Mouse (Mus musculus): ENCODE data around the gene Oasl1. TPM values are rescaled to one million over a fixed set of nuclear protein-coding genes. Genes with fewer than 3 reads are reported as not detected.
A peak's percentile ranks its signal among the peaks of the same experiment; 100 is the strongest.
"Not testable (repeated sequence)": the region's sequence is repeated elsewhere in the genome, so short reads cannot be mapped to it uniquely, and the experiment has no call there.

The Oasl1 gene
- total RNA-seq (2021) = 1.3 and 1.8 TPM in 2 replicates
- long read RNA-seq, partial matches to known transcripts = 0 of 4 reads
- long read RNA-seq, other reads (novel, unspliced or antisense) = 2 of 4 reads

GRCm38 (mm10) chr5:114922998-114923473 lies at the start of gene Oasl1:
Oasl1 (plus strand) TSS chr5:114923240.
- peak; percentile 43 for DNase-seq

- peak; percentile 13 for DNase-seq
These were observed 47.2 kb upstream of the Oasl1 start for GRCm38 (mm10) chr5:114875858-114876257.

- no peak for DNase-seq
These were observed 46.7 kb upstream of the Oasl1 start for GRCm38 (mm10) chr5:114876331-114876730.

- DNase-seq = no peak
These were observed 45.6 kb upstream of the Oasl1 start for GRCm38 (mm10) chr5:114877487-114877886.

- DNase-seq = no peak
These were observed 43.6 kb upstream of the Oasl1 start for GRCm38 (mm10) chr5:114879399-114879798.

- DNase-seq = not testable (repeated sequence)
These were observed 40.7 kb upstream of the Oasl1 start for GRCm38 (mm10) chr5:114882319-114882718.

DNA sequence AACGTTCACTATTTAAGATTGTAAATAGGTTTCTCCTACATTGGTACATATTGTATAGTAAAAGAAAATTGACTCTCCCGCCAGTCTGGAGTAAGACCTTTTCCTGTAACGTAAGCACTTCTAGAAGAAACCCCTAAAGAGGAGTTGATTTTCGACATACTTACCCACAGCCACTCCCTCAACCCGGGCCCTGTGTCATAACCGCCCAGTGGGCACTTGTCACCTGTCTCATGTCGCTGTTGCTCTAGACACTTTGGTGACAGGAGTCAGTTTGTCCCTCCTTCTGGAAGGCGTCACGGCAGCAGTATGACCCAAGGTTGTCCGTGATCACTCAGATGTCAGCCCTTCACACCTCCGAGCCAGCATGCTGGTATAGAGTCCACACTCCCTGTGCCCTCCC lies 40.0 kb upstream of the Oasl1 start:
- DNase-seq = no peak

DNA sequence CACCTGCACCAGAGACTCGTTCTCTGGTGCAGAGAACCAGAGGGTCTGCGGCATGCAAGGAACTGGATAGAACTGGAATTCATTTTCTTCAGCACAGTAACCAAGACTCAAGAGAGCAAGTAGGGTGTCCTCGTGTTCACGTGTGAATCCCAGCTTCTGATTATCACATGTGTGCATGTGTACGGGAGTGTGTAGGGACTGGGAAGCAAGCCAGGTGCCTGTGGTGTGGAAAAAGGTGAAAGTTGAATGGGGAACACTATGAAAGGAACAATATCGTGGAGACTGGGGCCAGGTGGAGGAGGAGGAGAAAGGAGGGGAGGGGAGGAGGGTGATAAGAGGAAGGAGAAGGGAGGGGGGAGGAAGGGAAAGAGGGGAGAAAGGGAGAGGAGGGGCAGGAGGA lies 36.2 kb upstream of the Oasl1 start:
- DNase-seq = no peak

GRCm38 (mm10) chr5:114888995-114889394 lies 34.0 kb upstream of the Oasl1 start:
- DNase-seq = no peak

- no peak for DNase-seq
These were observed 27.5 kb upstream of the Oasl1 start for GRCm38 (mm10) chr5:114895542-114895941.

- DNase-seq = no peak
These were observed 26.2 kb upstream of the Oasl1 start, which contains the start of gene Oasl2 for GRCm38 (mm10) chr5:114896688-114897373. Oasl2 (plus strand) TSS chr5:114896936.

DNA sequence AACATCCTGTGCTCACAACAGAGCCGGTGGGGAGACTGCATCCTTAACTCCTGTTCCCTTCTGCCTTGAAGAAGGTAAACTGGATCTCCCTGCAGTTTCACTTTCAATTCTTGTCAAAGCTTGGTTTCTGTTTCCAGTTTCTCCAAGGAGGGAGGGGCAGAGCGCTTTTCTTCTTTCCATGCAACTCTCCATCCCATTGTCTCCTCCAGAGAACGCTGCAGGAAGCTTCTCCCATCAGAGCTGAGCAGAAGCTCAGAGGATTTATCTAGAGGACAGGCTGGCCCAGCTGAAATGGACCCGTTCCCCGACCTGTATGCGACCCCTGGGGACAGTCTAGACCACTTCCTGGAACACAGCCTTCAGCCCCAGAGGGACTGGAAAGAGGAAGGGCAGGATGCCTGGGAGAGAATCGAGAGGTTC lies 25.7 kb upstream of the Oasl1 start:
- no peak for DNase-seq

GRCm38 (mm10) chr5:114898857-114899256 lies 24.2 kb upstream of the Oasl1 start:
- no peak for DNase-seq

GRCm38 (mm10) chr5:114902413-114902812 lies 20.6 kb upstream of the Oasl1 start:
- DNase-seq = peak; percentile 35

DNA sequence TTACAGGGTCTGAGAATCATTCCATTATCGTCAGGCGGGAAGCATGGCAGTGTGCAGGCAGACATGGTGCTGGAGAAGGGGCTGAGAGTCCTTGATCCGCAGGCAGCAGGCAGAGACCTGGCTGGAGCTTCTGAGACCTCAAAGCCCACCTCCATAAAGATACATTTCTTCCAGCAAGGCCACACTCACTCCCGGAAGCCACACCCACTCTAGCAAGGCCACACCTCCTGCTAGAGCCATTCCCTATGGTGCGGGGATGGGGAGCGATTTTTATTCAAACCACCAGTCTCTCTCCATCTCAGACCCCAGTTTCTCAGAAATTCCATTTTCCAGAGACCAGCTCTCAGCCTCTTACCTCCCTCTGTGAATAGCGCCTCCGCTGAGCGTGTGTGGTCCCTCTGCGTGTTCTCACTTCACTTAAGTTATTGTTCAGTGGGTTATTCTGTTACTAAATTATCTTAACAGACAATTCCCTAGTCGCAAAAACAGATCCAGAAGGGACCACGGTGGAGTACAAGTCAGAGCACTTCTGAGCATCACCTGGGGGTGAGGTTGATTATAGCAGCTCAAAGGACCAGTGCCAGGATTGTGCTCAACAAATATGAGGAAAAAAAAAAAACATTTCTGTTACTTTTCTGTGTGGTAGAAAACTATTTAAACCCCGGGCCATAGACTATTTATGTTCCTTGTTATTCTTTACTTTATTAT lies 14.3 kb upstream of the Oasl1 start:
- no peak for DNase-seq

DNA sequence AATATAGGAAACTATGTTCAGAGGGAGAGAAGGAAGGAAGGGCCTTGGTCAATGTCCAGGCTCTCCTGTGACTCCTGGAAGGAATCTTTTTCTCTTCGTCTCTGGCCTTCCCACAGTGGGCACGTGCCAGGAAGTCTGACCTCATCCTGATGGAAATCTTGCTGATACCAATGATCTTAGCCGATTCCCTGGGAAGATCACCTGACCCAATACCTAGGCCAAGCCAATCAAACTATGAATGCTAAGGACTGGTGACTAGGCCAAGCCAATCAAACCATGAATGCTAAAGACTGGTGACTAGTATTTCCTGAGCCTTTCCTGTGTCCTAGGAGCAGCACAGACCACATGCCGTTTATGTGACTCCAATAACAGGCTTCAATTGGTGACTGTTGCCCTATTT lies 9.4 kb upstream of the Oasl1 start:
- no peak for DNase-seq

- DNase-seq = no peak
These were observed 8.2 kb upstream of the Oasl1 start for GRCm38 (mm10) chr5:114914855-114915254.

GRCm38 (mm10) chr5:114915854-114916253 lies 7.2 kb upstream of the Oasl1 start:
- no peak for DNase-seq

DNA sequence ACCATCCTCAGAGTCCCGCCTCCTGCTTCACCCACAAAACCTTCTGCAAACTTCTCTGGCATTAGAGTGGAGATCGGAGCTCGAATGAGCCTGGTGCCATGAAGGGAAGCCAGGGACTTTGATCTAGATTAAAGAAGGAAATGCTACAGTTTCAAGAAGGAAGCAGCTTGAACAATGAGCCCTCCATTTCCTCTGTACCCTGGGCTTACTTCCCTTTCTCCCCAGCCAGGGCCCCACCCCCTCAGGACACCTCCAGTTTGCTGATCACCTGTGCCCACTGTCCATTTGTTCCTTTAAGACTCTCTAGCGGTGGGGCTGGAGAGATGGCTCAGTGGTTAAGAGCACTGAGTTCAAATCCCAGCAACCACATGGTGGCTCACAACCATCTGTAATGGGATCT lies 6.3 kb upstream of the Oasl1 start:
- no peak for DNase-seq

DNA sequence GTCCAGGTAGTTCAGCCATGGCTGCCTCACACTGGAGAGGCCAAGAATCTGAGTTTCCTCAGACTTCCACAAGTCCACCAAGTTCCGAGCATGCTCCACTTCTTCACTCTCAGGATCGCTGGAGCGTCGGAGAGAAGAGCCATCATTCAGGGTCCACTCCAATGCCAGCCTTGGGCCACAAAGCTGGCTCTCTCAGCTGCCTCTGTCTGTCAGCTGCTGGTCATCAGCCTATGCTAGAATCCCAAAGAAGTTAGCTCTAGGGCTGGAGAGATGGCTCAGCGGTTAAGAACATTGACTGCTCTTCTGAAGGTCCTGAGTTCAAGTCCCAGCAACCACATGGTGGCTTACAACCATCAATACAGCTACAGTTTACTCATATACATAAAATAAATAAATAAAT lies 5.7 kb upstream of the Oasl1 start:
- DNase-seq = not testable (repeated sequence)

DNA sequence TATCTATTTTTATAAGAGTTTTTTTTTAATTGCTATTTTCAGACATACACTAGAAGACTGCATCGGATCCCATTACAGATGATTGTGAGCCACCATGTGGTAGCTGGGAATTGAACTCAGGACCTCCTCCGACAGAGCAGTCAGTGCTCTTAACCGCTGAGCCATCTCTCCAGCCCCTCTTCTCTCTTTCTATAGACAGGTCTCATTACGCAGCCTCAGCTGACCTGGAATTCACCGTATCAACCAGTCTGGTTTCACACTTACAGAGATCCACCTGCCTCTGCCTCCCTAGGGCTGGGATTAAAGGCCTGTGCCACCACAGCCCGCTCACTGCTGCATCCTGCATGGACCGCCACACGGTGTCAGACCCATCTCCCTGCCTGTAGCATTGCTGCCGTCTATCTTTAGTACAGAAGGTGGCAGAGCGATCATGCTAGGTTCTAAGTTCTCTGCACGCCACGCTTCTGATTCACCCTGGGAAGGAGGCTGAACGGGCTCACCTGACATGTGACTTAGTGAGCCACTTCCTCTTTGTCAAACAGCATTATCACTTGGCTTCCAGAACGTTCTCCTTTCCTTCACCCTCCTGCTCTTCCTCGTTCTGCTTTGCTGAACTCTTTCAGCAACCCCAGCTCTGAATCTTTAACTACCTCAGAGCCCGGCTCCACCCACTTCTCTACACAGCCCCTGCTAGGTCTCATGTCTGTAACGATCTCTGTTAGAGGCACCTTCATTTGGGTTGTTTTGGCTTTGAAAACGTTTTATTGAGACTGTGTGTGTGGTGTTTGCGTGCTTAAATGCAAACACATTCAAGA lies 1.3 kb upstream of the Oasl1 start:
- DNase-seq = no peak

DNA sequence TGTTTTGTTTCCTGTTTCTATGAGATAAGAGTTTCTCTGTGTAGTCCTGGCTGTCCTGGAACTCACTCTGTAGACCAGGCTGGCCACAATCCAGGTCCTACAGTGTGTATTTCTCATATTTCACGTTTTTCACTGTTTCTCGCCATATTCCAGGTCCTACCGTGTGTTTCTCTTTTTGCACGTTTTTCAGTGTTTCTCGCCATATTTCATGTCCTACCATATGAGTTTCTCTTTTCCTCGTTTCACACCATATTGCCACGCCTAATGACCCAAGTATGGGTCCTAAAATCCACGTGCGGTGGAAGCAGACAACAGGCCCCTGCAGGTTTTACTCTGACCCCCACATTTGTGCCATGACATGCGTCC lies 691 bp upstream of the Oasl1 start:
- DNase-seq = no peak
